Mouse (Mus musculus) stomach, postnatal 0 days (tissue): ENCODE data around the gene Hist1h4f.

Source experiments
- CTCF ChIP-seq: IDR thresholded peaks from 2 replicates; pipeline ENCODE4 v1.5.1; 2016; ENCODE audit warnings: antibody characterized with exemption, low read depth, mild to moderate bottlenecking, moderate library complexity
- EP300 ChIP-seq: optimal IDR thresholded peaks from 2 replicates; pipeline ENCODE3; 2016; ENCODE audit warnings: antibody characterized with exemption

DNA sequence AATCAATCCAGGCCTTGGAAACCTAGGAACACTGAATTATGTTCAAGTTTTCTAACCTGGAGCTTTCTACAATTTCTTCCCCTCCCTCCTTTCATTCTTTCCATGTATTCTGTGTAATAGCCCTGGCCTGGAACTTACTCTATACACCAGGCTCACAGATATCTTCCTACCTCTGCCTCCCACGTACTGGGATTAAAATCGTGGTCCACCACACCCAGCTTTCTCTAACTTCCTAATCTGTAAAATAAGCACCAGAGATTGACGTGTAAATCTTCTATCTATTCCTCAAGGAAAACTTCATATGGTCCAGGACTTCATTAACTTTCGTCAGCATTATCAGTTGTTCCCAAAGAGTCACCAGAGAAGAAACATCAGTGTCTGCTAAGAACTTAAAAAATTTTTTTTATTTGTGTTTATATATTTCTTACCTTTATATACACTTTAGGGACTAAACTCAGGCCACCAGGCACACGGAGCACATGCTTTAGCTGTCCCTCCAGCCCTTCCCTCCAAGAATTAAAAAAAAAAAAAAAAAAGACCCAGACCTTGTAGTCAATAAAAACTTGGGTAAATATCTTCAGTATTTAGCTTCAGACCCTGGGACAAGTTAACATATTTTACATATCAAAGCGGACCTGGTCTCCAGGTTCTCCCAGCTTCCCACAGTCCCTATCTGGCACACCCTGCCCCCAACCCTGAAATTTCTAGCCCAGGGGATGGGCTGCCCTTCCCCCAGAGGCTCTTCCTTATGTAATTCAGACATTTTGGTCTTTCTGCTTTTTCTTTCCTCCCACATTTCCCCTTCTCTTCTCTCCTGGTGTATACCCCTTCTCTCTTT, 31.0 kb upstream of the Hist1h4f start:
- TF ChIP-seq CTCF = no peak
- no peak for TF ChIP-seq EP300
